Mouse (Mus musculus) naive thymus-derived CD4-positive, alpha-beta T cell, adult 2 months (primary cell): ENCODE measurements around the gene Olfr857.
"Not testable (repeated sequence)": the region's sequence is repeated elsewhere in the genome, so short reads cannot be mapped to it uniquely, and the experiment has no call there.

Experiments used
- DNase-seq: peaks from one replicate; pipeline ENCODE4 v3.0.0-alpha.2; 2011; ENCODE audit warnings: low read depth

Olfr857 gene

DNA sequence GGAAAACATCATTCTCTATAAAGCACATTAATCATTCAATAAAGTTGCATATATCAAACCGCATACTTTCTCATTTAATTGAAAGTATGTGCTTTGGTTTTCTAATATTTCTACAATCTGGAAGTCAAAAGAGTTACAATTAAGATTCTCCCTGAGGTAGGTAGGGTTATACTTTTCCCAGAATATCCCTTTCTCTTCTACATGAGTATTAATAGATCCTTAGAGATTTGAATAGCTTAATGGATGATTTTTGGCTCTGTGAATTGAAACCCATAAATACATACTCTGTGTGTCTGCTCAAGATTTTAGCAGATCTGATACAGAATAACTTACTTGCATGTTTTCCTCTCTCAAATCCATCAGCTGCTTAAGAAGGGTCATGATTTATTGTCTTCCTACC, at the start of gene Olfr857:
Gene Olfr857 (plus strand): TSS at position 301 of the 400 bp plus-strand sequence.
- no peak for DNase-seq

- DNase-seq: no peak
Measured at GRCm38 (mm10) chr9:19690281-19690680, 19.0 kb upstream of the Olfr857 start.

DNA sequence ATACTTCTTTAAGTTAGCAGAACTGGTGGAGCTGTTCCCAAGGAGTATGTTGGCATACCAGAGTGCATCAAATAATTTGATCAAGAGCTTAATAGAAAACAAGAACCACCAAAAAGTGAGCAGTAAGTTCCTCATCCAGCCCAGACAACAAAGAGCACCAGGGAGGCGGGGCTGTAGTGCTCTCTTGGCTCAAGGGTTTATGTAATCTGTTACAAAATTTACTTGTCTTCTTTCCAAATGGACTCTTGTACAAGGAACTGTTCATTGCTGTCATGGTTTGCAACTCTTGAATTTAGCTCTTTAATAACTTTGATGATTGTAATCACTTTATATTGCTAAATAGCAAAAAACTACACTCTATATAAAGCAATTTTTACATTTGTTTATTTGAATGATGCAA, 17.8 kb upstream of the Olfr857 start:
- DNase-seq: no peak

DNA sequence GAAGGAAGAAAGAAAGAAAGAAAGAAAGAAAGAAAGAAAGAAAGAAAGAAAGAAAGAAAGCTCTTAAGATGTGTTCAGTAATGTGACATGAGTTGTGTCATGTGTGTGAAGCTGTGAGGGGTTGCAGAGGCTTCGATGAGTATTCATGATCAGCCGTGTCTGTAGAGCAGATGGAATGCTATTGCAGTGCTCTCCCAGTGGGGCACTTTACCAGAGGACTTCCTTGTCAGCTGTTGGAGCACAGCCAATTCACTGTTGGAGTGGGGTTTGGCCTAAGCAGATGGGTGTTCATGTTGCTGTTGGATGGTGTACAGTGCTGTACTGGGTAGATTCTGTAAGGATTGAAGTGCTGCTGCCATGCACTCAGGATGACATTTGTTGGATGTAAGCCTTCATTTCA, 16.8 kb upstream of the Olfr857 start:
- DNase-seq: no peak

GRCm38 (mm10) chr9:19694285-19694684, 14.9 kb upstream of the Olfr857 start:
- not testable (repeated sequence) for DNase-seq

DNA sequence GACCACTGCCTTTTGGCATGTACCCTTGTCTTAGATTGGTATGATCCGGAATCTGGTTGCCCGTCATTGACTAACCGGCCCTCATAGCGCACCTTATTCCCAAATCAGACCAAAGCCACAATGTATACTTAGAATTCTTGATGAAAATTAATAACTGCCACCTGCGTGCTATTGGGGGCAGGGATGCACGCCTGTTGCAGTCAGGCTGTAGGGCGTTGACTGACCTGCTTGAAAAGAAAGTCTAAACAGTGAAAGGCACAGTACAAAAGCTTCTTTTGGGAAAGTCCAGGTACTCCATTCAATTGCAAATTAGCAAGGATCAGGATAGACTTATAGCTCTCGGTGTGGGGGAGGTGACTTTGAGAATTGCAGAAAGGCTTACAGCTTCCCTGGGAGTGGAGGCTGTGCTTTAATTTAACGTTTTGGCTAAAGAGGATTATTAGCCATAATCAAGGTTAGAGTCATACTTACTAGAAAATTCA, 14.3 kb upstream of the Olfr857 start:
- not testable (repeated sequence) for DNase-seq

DNA sequence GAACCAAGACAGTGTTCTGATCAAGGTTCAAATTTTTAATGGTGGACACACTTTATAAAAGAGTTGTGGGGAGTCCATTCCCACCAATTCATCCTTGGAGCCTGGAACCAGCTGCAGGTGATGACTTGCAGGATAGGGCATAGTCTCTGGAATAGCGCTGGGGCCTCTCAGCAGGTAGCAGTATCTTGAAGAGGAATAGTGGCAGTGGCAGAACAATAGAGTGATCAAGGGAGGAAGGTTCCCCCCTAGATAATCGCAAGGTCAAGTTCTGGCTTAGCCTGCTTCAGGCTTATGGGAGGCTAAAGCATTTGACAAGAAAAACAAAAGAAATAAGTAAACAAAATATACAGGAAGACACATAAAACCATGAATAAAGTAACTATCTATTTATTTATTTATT, 4.7 kb upstream of the Olfr857 start:
- DNase-seq: not testable (repeated sequence)
